Mouse (Mus musculus) megakaryocyte, embryonic 14.5 days (primary cell): Measurements from ENCODE around the gene L2hgdh.

Experiments
- FLI1 ChIP-seq: IDR thresholded peaks from 2 replicates; pipeline ENCODE4 v1.6.1; 2012; ENCODE audit warnings: low read length, inconsistent platforms, mixed read lengths
- GATA1 ChIP-seq: IDR thresholded peaks from 3 replicates; pipeline ENCODE4 v1.6.1; 2012; ENCODE audit warnings: mixed read lengths, low read length, inconsistent platforms, borderline replicate concordance

DNA sequence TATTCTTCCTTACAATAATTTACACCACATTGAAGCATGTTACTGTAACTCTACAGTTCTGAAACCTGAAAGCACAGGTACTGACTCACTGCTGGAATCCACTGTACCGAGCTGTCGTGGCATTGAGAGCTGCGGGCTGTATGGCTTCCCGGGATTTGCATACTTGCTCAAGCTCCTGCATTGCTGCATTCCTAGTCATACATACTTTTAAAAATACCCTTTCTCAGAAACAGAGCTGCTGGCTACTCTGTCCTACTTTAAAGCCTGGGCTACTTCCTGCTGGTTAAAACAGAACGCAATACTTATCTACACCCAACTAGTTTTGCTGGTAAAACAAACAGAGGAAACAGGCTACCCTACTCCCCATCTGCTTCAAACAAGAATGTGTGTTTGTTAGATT, 19.5 kb upstream of the L2hgdh start:
- TF ChIP-seq GATA1 (no peak), FLI1 (no peak)
